Comparison of ENCODE assay signal across 8 mouse cellular contexts in the genomic region with DNA sequence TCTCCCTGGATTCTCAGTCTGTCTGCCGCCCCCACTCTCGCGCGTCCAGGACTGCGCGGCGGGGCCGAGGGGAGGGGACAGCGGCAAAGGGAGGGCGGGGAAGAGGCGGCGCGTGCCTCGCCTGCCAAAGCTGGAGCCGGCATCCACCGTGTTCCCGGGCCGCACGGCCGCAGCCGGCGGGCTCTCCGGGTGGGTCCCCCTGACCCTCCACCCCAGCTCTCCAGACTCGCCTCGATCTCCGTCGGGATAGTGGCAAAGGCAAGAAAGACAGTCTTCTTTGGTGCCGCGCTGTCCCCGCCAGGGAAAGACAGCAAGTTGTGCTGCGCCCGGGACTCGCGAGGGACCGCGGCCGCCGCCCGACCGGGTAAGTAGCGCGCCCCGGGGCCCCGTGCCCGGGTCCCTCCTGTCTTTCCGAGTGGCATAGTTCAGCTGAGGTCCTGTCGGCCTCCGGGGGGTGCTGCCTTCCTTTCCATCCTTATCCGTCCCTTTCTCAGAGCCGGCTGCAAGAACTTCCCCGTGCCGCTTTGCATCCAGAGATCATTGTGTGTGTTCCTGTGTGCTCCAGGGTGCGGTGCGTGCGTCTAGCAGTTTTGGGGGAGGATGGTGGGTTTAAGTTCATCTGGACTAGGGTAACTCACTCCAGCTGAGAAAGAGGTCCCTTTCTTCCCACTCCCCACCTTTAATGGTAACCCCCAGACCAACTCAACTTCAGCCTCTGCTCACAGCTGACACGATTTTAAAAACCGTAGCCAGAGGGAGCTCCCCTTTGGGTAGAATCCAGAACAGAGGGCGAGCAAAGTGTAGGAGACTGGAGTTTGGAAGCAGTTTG. TPM values are rescaled to one million over a fixed set of nuclear protein-coding genes. Genes with fewer than 3 reads are reported as not detected.
A peak's percentile ranks its signal among the peaks of the same experiment; 100 is the strongest.
DNase-seq lines count a peak whose midpoint lies in the region; ATAC-seq and TF ChIP-seq lines count a peak whose summit lies in the region.

TSS of gene Lhfp (plus strand) at position 118 of the 829 bp plus-strand sequence.

- H3K27ac ChIP-seq in embryonic facial prominence, embryonic 14.5 days (replicated peaks; ENCODE audit: low read depth, low read length) = peak within 1 kb of the TSS; percentile 77
- peak within 1 kb of the TSS; percentile 68 for H3K27ac ChIP-seq in kidney, embryonic 14.5 days (ENCODE audit: low read depth, low read length)
- no peak within 1 kb of the TSS; the same call in 1 of the 2 replicates for H3K27ac ChIP-seq in liver, adult 2 months (replicated peaks; ENCODE audit: insufficient read depth, low read depth, low read length)

- ATAC-seq in embryonic facial prominence, embryonic 14.5 days (ENCODE audit: low read depth) = peak; percentile 92
- peak; percentile 90 for ATAC-seq in kidney, embryonic 14.5 days (ENCODE audit: low FRiP score, low TSS enrichment)

- H3K4me1 ChIP-seq in embryonic facial prominence, embryonic 14.5 days (ENCODE audit: control insufficient read depth, insufficient read depth, low read length) = peaks cover 35% of the 10 kb centered on the region
- H3K4me1 ChIP-seq in kidney, embryonic 14.5 days (ENCODE audit: control insufficient read depth, insufficient read depth, low read length) = 0 out of 2 replicates have a peak, but pooled peaks cover 15% of the 10 kb centered on the region
- peaks cover 3% of the 10 kb centered on the region; the same call in 1 of the 2 replicates for H3K4me1 ChIP-seq in liver, adult 2 months (ENCODE audit: control insufficient read depth, insufficient read depth, low read length)

- H3K9ac ChIP-seq in embryonic facial prominence, embryonic 14.5 days (ENCODE audit: low read depth, low read length) = peak within 1 kb of the TSS; percentile 78
- peak within 1 kb of the TSS; percentile 79 for H3K9ac ChIP-seq in kidney, embryonic 14.5 days (ENCODE audit: low read depth, low read length)
- peak within 1 kb of the TSS; percentile 57 for H3K9ac ChIP-seq in liver, adult 2 months (ENCODE audit: low read depth, low read length)

- H3K9me3 ChIP-seq in embryonic facial prominence, embryonic 14.5 days (ENCODE audit: control insufficient read depth, low read length) = no peaks in the 10 kb centered on the region
- H3K9me3 ChIP-seq in kidney, embryonic 14.5 days (ENCODE audit: control insufficient read depth, low read length) = no peaks in the 10 kb centered on the region

- peaks cover 6% of the 10 kb centered on the region; the same call in 1 of the 2 replicates for H3K36me3 ChIP-seq in embryonic facial prominence, embryonic 14.5 days (ENCODE audit: control insufficient read depth, insufficient read depth, low read length)
- peaks cover 2% of the 10 kb centered on the region; the same call in 1 of the 2 replicates for H3K36me3 ChIP-seq in kidney, embryonic 14.5 days (ENCODE audit: control insufficient read depth, insufficient read depth, low read length)
- H3K36me3 ChIP-seq in liver, adult 2 months (ENCODE audit: control insufficient read depth, insufficient read depth, low read length) = no peaks in the 10 kb centered on the region
- no peaks in the 10 kb centered on the region for H3K36me3 ChIP-seq in myocyte (ENCODE audit: control insufficient read depth, insufficient read depth)

- TF ChIP-seq CTCF in liver, adult 2 months (IDR thresholded peaks at IDR 0.05; ENCODE audit: low read depth, low read length) = no peak

- H3K27me3 ChIP-seq in embryonic facial prominence, embryonic 14.5 days (replicated peaks; ENCODE audit: control insufficient read depth, insufficient read depth, low read length) = no peaks in the 10 kb centered on the region
- no peaks in the 10 kb centered on the region for H3K27me3 ChIP-seq in kidney, embryonic 14.5 days (ENCODE audit: control insufficient read depth, insufficient read depth, low read length)
- H3K27me3 ChIP-seq in liver, adult 2 months (ENCODE audit: control insufficient read depth, insufficient read depth, low read length) = peaks cover 10% of the 10 kb centered on the region
- H3K27me3 ChIP-seq in myocyte (ENCODE audit: control insufficient read depth, insufficient read depth, insufficient read length) = no peaks in the 10 kb centered on the region

- peak; percentile 24 to 42 for DNase-seq in B cell, adult 2 months
- DNase-seq in adrenal gland, postnatal 36 days = peak; percentile 73 to 78
- peak; percentile 89 for DNase-seq in embryonic facial prominence, embryonic 14.5 days (ENCODE audit: low spot score)
- DNase-seq in heart, adult 9 months (ENCODE audit: low spot score in 2 of 2) = peak; percentile 77 to 80
- DNase-seq in liver, adult 2 months (ENCODE audit: extremely low read depth, low read depth, low spot score) = no peak
- DNase-seq in thymus, postnatal 14 days = peak; percentile 43

- no peaks in the 10 kb centered on the region; the same call in 1 of the 2 replicates for H3K79me2 ChIP-seq in liver, adult 2 months (ENCODE audit: control insufficient read depth, insufficient read depth, low read length)
- H3K79me2 ChIP-seq in myocyte (ENCODE audit: control insufficient read depth, insufficient read depth) = peaks cover 31% of the 10 kb centered on the region

- peak within 1 kb of the TSS; percentile 45 for H3ac ChIP-seq in myocyte (ENCODE audit: control insufficient read depth, insufficient read length)

- no peak for TF ChIP-seq POLR2A in liver, adult 2 months (IDR thresholded peaks at IDR 0.05; ENCODE audit: extremely low read depth, insufficient read depth, low read length)
- TF ChIP-seq POLR2A in myocyte (IDR thresholded peaks at IDR 0.05; ENCODE audit: insufficient read length, low read depth) = peak; percentile 91

- under 1% methylated on average over 27 of the region's 58 CpGs for WGBS in embryonic facial prominence, embryonic 14.5 days
- under 1% methylated on average over 58 of the region's 58 CpGs for WGBS in kidney, embryonic 14.5 days
- WGBS in liver, adult 2 months = under 1% methylated on average over 58 of the region's 58 CpGs

- peak within 1 kb of the TSS; percentile 85 for H3K4me2 ChIP-seq in embryonic facial prominence, embryonic 14.5 days (ENCODE audit: low read depth, low read length)
- H3K4me2 ChIP-seq in kidney, embryonic 14.5 days (replicated peaks; ENCODE audit: low read depth, low read length) = peak within 1 kb of the TSS; percentile 90
- peak within 1 kb of the TSS; percentile 94 for H3K4me2 ChIP-seq in myocyte (ENCODE audit: low read depth)

- H3K4me3 ChIP-seq in embryonic facial prominence, embryonic 14.5 days (ENCODE audit: low read depth, low read length) = peak within 1 kb of the TSS; percentile 77
- peak within 1 kb of the TSS; percentile 79 for H3K4me3 ChIP-seq in kidney, embryonic 14.5 days (ENCODE audit: low read length)
- peak within 1 kb of the TSS; percentile 72 for H3K4me3 ChIP-seq in liver, adult 2 months (ENCODE audit: insufficient read depth, low read depth, low read length)
- peak within 1 kb of the TSS; percentile 75 for H3K4me3 ChIP-seq in myocyte

TF ChIP-seq in myocyte, 11 proteins besides CTCF, POLR2A, EP300 and RAD21:
- TF ChIP-seq USF1 (IDR thresholded peaks at IDR 0.05; ENCODE audit: low read depth) (no peak), REST (IDR thresholded peaks at IDR 0.05; ENCODE audit: insufficient read depth, insufficient read length) (no peak), CEBPB (IDR thresholded peaks at IDR 0.05; ENCODE audit: insufficient read depth, poor library complexity, severe bottlenecking) (no peak), SRF (IDR thresholded peaks at IDR 0.05; ENCODE audit: control insufficient read depth, insufficient read length, low read depth) (no peak), POLR2AphosphoS2 (IDR thresholded peaks at IDR 0.05; ENCODE audit: insufficient read length, low read depth) (peak; percentile 80), E2F4 (IDR thresholded peaks at IDR 0.05; ENCODE audit: insufficient read depth) (no peak), MYOD1 (IDR thresholded peaks at IDR 0.05; ENCODE audit: control insufficient read depth in 1 of 3, insufficient read length in 2 of 3, low read depth in 2 of 3) (peak in 1 of 3 experiments; percentile 20)
TF ChIP-seq in myocyte: peak in this region for 2.

RNA-seq across cellular contexts. Expression of gene Lhfp, which starts in this region (rescaled TPM):
- total RNA-seq in adrenal gland, postnatal 36 days (2021) = 10 to 100 TPM; 24.2 to 38.2 TPM
- 73.9 and 74.8 TPM in 2 replicates for polyA plus RNA-seq in embryonic facial prominence, embryonic 14.5 days (2014; fragmentation: Nextera tagmentation; extraction: Ambion mirVana)
- polyA plus RNA-seq in kidney, embryonic 14.5 days (2014; fragmentation: Nextera tagmentation; extraction: Ambion mirVana) = 69.1 and 89.7 TPM in 2 replicates
- total RNA-seq in liver, adult 2 months (2014; rRNA removed) = 10.6 and 14.3 TPM in 2 replicates
- 14.2 and 15.3 TPM in 2 replicates for polyA plus RNA-seq in liver, adult 2 months (2012; rRNA removed)
- polyA plus RNA-seq in myocyte (2012; fragmentation: generic; extraction: Trizol) = 17.8 TPM
